In genomic region chrX:7854578-7854977, GRCm38 (mm10) we compare ENCODE assay signal across 9 mouse cellular contexts. TPM values are rescaled to one million over a fixed set of nuclear protein-coding genes. Genes with fewer than 3 reads are reported as not detected.
DNase-seq lines count a peak whose midpoint lies in the region; ATAC-seq and TF ChIP-seq lines count a peak whose summit lies in the region.
"Had no signal": no experiment of that assay in that cellular context is flagged by ENCODE, and none has a peak within 500 bp of the region (broad histone marks: within the 10 kb centered on the region; RNA-seq: fewer than 3 reads in every experiment).

No protein-coding gene starts in this region.

- no peaks in the 10 kb centered on the region for H3K27me3 ChIP-seq in thymus, adult 2 months (ENCODE audit: control insufficient read depth, insufficient read depth, low read length)
- no peaks in the 10 kb centered on the region for H3K27me3 ChIP-seq in liver, embryonic 14.5 days (ENCODE audit: control insufficient read depth, insufficient read depth, low read length)
- H3K27me3 ChIP-seq in forebrain, embryonic 15.5 days = no peaks in the 10 kb centered on the region

- no peak for ATAC-seq in liver, embryonic 14.5 days (ENCODE audit: insufficient read depth)
- ATAC-seq in forebrain, embryonic 15.5 days (replicated peaks) = no peak

- H3K36me3 ChIP-seq in thymus, adult 2 months (ENCODE audit: control insufficient read depth, insufficient read depth, low read length) = 0 out of 2 replicates have a peak, but pooled peaks cover 3% of the 10 kb centered on the region
- H3K36me3 ChIP-seq in liver, embryonic 14.5 days (replicated peaks; ENCODE audit: control insufficient read depth, insufficient read depth, low read depth) = peaks cover 16% of the 10 kb centered on the region
- peaks cover 3% of the 10 kb centered on the region for H3K36me3 ChIP-seq in forebrain, embryonic 15.5 days

- no peak overlapping the region for H3K4me2 ChIP-seq in liver, embryonic 14.5 days (ENCODE audit: low read depth)
- no peak overlapping the region for H3K4me2 ChIP-seq in forebrain, embryonic 15.5 days (replicated peaks)

- intact Hi-C loops in heart, postnatal 36 days (cut with DNase I) = loop anchor here (5.0 kb wide), 1 partner anchor 163 kb away; the partner anchor contains the start of gene Glod5

- TF ChIP-seq CTCF in thymus, adult 2 months (IDR thresholded peaks at IDR 0.05; ENCODE audit: borderline replicate concordance, control insufficient read depth, extremely low read depth, insufficient read depth, low read length, poor library complexity) = no peak
- TF ChIP-seq CTCF in brain, embryonic 14.5 days (IDR thresholded peaks at IDR 0.05; ENCODE audit: borderline replicate concordance, extremely low read depth, insufficient read depth, insufficient read length) = peak; percentile 64; the same call in 1 of the 2 replicates
- peak; percentile 61 for TF ChIP-seq CTCF in liver, embryonic 14.5 days (IDR thresholded peaks at IDR 0.05; ENCODE audit: low read depth)

- no peak overlapping the region for H3K27ac ChIP-seq in thymus, adult 2 months (ENCODE audit: control insufficient read depth, insufficient read depth, low read length)
- H3K27ac ChIP-seq in liver, embryonic 14.5 days = no peak overlapping the region
- H3K27ac ChIP-seq in forebrain, embryonic 15.5 days (replicated peaks) = no peak overlapping the region

- 14% methylated on average over 2 of the region's 2 CpGs for WGBS in thymus, adult 2 months
- 11% methylated on average over 2 of the region's 2 CpGs for WGBS in liver, embryonic 14.5 days (ENCODE audit: insufficient replicate concordance)
- WGBS in forebrain, embryonic 15.5 days = 41% methylated on average over 2 of the region's 2 CpGs

- no peaks in the 10 kb centered on the region for H3K4me1 ChIP-seq in thymus, adult 2 months (replicated peaks; ENCODE audit: control insufficient read depth, insufficient read depth, low read length)
- peaks cover 0 to 4% of the 10 kb centered on the region in 2 experiments; a peak in 3 of 4 replicates for H3K4me1 ChIP-seq in liver, embryonic 14.5 days (replicated peaks; ENCODE audit: control insufficient read depth in 2 of 2, insufficient read depth in 2 of 2, low read length in 1 of 2)
- H3K4me1 ChIP-seq in forebrain, embryonic 15.5 days = no peaks in the 10 kb centered on the region

- H3K9me3 ChIP-seq in liver, embryonic 14.5 days (ENCODE audit: control insufficient read depth, low read length) = no peaks in the 10 kb centered on the region
- no peaks in the 10 kb centered on the region for H3K9me3 ChIP-seq in forebrain, embryonic 15.5 days

- H3K4me3 ChIP-seq in thymus, adult 2 months (ENCODE audit: control insufficient read depth, insufficient read depth, low read length) = no peak overlapping the region
- no peak overlapping the region for H3K4me3 ChIP-seq in liver, embryonic 14.5 days (ENCODE audit: insufficient read depth in 1 of 2, low read depth in 2 of 2, low read length in 2 of 2)
- H3K4me3 ChIP-seq in forebrain, embryonic 15.5 days = no peak overlapping the region
- H3K4me3 ChIP-seq: erythroblast, embryonic 14.5 days had no signal

- peak; percentile 26 to 33 for DNase-seq in heart, postnatal 36 days
- DNase-seq in heart, adult 8-10 months (ENCODE audit: low spot score) = no peak
- DNase-seq in thymus, adult 2 months = peak; percentile 30
- no peak for DNase-seq in thymus, adult 18-20 months
- DNase-seq in brain, embryonic 14.5 days (ENCODE audit: low read depth) = peak; percentile 59
- DNase-seq in liver, embryonic 14.5 days (ENCODE audit: low read depth in 3 of 3, low spot score in 3 of 3) = no peak
- peak; percentile 25 to 38 for DNase-seq in spleen, postnatal 14 days (ENCODE audit: low spot score in 2 of 2)

- no peak for TF ChIP-seq EP300 in liver, embryonic 14.5 days (IDR thresholded peaks at IDR 0.05; ENCODE audit: low read depth)

- no peak for TF ChIP-seq POLR2A in thymus, adult 2 months (IDR thresholded peaks at IDR 0.05; ENCODE audit: control insufficient read depth, extremely low read depth, insufficient read depth, low read length, poor library complexity)
- no peak for TF ChIP-seq POLR2A in brain, embryonic 14.5 days (IDR thresholded peaks at IDR 0.05; ENCODE audit: borderline replicate concordance, extremely low read depth, insufficient read depth, insufficient read length, poor library complexity, severe bottlenecking)

- H3K9ac ChIP-seq in liver, embryonic 14.5 days (replicated peaks) = no peak overlapping the region
- no peak overlapping the region for H3K9ac ChIP-seq in forebrain, embryonic 15.5 days (replicated peaks)

RNA-seq across cellular contexts. Expression of gene Otud5, which starts 13.4 kb away (rescaled TPM):
- total RNA-seq in heart, postnatal 36 days (2021) = 10 to 100 TPM; 26.1 to 27.8 TPM
- total RNA-seq in heart, adult 8-10 months (2022) = 10 to 100 TPM; 20.0 to 24.9 (median 21.5) TPM
- 112 TPM in 2 replicates for polyA plus RNA-seq in thymus, adult 2 months (2012; rRNA removed)
- polyA plus RNA-seq in brain, embryonic 14.5 days (2012; rRNA removed) = 42.4 and 56.4 TPM in 2 replicates
- polyA plus RNA-seq in liver, embryonic 14.5 days (2012; rRNA removed) = 30.0 and 30.4 TPM in 2 replicates
- 26.9 and 28.8 TPM in 2 replicates for polyA plus RNA-seq in liver, embryonic 14.5 days (2014; fragmentation: Nextera tagmentation; extraction: Ambion mirVana)
- 53.8 and 55.8 TPM in 2 replicates for polyA plus RNA-seq in forebrain, embryonic 15.5 days (2015; fragmentation: Nextera tagmentation; extraction: Ambion mirVana)

RNA-seq across cellular contexts. Expression of gene Pim2, which starts 23.5 kb away (rescaled TPM):
- total RNA-seq in heart, postnatal 36 days (2021) = 1 to 10 TPM; 2.4 to 3.3 TPM
- total RNA-seq in heart, adult 8-10 months (2022) = 1 to 10 TPM; 2.4 to 6.1 (median 3.7) TPM
- 53.6 and 54.6 TPM in 2 replicates for polyA plus RNA-seq in thymus, adult 2 months (2012; rRNA removed)
- polyA plus RNA-seq in brain, embryonic 14.5 days (2012; rRNA removed) = 19.8 and 23.3 TPM in 2 replicates
- 2.8 and 2.9 TPM in 2 replicates for polyA plus RNA-seq in liver, embryonic 14.5 days (2012; rRNA removed)
- polyA plus RNA-seq in liver, embryonic 14.5 days (2014; fragmentation: Nextera tagmentation; extraction: Ambion mirVana) = 2.3 and 2.4 TPM in 2 replicates
- 16.3 and 17.6 TPM in 2 replicates for polyA plus RNA-seq in forebrain, embryonic 15.5 days (2015; fragmentation: Nextera tagmentation; extraction: Ambion mirVana)

RNA-seq across cellular contexts. Expression of gene Slc35a2, which starts 29.2 kb away (rescaled TPM):
- total RNA-seq in heart, postnatal 36 days (2021) = 10 to 100 TPM; 13.2 to 16.7 TPM
- total RNA-seq in heart, adult 8-10 months (2022) = 10 to 100 TPM in 3 of 4 experiments, 1 to 10 TPM in 1; 8.9 to 18.3 (median 13.5) TPM
- polyA plus RNA-seq in thymus, adult 2 months (2012; rRNA removed) = 81.7 and 100 TPM in 2 replicates
- polyA plus RNA-seq in brain, embryonic 14.5 days (2012; rRNA removed) = 41.0 and 60.1 TPM in 2 replicates
- 13.1 and 13.6 TPM in 2 replicates for polyA plus RNA-seq in liver, embryonic 14.5 days (2012; rRNA removed)
- 6.6 and 6.7 TPM in 2 replicates for polyA plus RNA-seq in liver, embryonic 14.5 days (2014; fragmentation: Nextera tagmentation; extraction: Ambion mirVana)
- polyA plus RNA-seq in forebrain, embryonic 15.5 days (2015; fragmentation: Nextera tagmentation; extraction: Ambion mirVana) = 44.5 and 45.0 TPM in 2 replicates

RNA-seq across cellular contexts. Expression of gene Kcnd1, which starts 32.5 kb away (rescaled TPM):
- under 1 TPM; 0.19 to 0.28 TPM for total RNA-seq in heart, postnatal 36 days (2021)
- total RNA-seq in heart, adult 8-10 months (2022) = under 1 TPM; 0.23 to 0.30 (median 0.27) TPM
- polyA plus RNA-seq in thymus, adult 2 months (2012; rRNA removed) = 1.1 TPM in 2 replicates
- polyA plus RNA-seq in brain, embryonic 14.5 days (2012; rRNA removed) = 5.7 and 6.2 TPM in 2 replicates
- polyA plus RNA-seq in liver, embryonic 14.5 days (2012; rRNA removed) = 0.37 and 0.43 TPM in 2 replicates
- polyA plus RNA-seq in liver, embryonic 14.5 days (2014; fragmentation: Nextera tagmentation; extraction: Ambion mirVana) = 0.19 TPM in 2 replicates
- polyA plus RNA-seq in forebrain, embryonic 15.5 days (2015; fragmentation: Nextera tagmentation; extraction: Ambion mirVana) = 2.8 and 3.1 TPM in 2 replicates

RNA-seq across cellular contexts. Expression of gene Pqbp1, which starts 44.5 kb away (rescaled TPM):
- 10 to 100 TPM; 22.2 to 22.4 TPM for total RNA-seq in heart, postnatal 36 days (2021)
- 10 to 100 TPM; 20.0 to 24.0 (median 20.9) TPM for total RNA-seq in heart, adult 8-10 months (2022)
- polyA plus RNA-seq in thymus, adult 2 months (2012; rRNA removed) = 101 and 109 TPM in 2 replicates
- 191 and 193 TPM in 2 replicates for polyA plus RNA-seq in brain, embryonic 14.5 days (2012; rRNA removed)
- 27.3 and 41.4 TPM in 2 replicates for polyA plus RNA-seq in liver, embryonic 14.5 days (2012; rRNA removed)
- polyA plus RNA-seq in liver, embryonic 14.5 days (2014; fragmentation: Nextera tagmentation; extraction: Ambion mirVana) = 28.4 and 28.5 TPM in 2 replicates
- 207 and 210 TPM in 2 replicates for polyA plus RNA-seq in forebrain, embryonic 15.5 days (2015; fragmentation: Nextera tagmentation; extraction: Ambion mirVana)

Comparison
In these comparisons a context has a peak if more than half of its experiments do, and no peak if none do; other contexts are left out.
1. DNase-seq: peak in heart, postnatal 36 days (2 of 2), thymus, adult 2 months (single experiment), brain, embryonic 14.5 days (single experiment) and spleen, postnatal 14 days (2 of 2); none in heart, adult 8-10 months (single experiment), thymus, adult 18-20 months (0 of 2) and liver, embryonic 14.5 days (0 of 3).